Mouse (Mus musculus) forebrain, embryonic 10.5 days (tissue): ENCODE results near the gene Svs2. TPM values are rescaled to one million over a fixed set of nuclear protein-coding genes. Genes with fewer than 3 reads are reported as not detected.

Experiments
- DNase-seq: peaks from one replicate; pipeline ENCODE4 v3.0.0-alpha.2; 2017; ENCODE audit warnings: low spot score; ENCODE audit errors: extremely low spot score
- H3K27ac ChIP-seq: fragments of 300-500 bp; sonication (generic); 2 replicates; pipeline ENCODE4 v1.5.1; 2016; ENCODE audit warnings: mild to moderate bottlenecking
- H3K27me3 ChIP-seq: fragments of 300-500 bp; sonication (generic); 2 replicates; pipeline ENCODE4 v1.6.1; 2016; ENCODE audit warnings: mild to moderate bottlenecking; ENCODE audit not compliant: poor library complexity, severe bottlenecking
- H3K36me3 ChIP-seq: fragments of 300-500 bp; sonication (generic); replicated peaks from 2 replicates; pipeline ENCODE4 v1.6.1; 2016; ENCODE audit warnings: mild to moderate bottlenecking, moderate library complexity
- H3K4me1 ChIP-seq: fragments of 300-500 bp; sonication (generic); 2 replicates; pipeline ENCODE4 v1.6.1; 2016
- H3K4me3 ChIP-seq: fragments of 300-500 bp; sonication (generic); 2 replicates; pipeline ENCODE4 v1.5.1; 2016; ENCODE audit warnings: mild to moderate bottlenecking, moderate library complexity
- H3K9me3 ChIP-seq: fragments of 300-500 bp; sonication (generic); 2 replicates; pipeline ENCODE4 v1.6.1; 2016; ENCODE audit warnings: mild to moderate bottlenecking, moderate library complexity
- WGBS: fragments of 180-500 bp; shearing (Covaris S2); methylation state at CpG from one replicate; pipeline ENCODE4 v1.1.7; 2016; 5-methylcytosine and 5-hydroxymethylcytosine counted together
- polyA plus RNA-seq: library from polyadenylated mRNA; unstranded; fragments of >200 nt; fragmentation: Nextera tagmentation; extraction: Ambion mirVana; gene quantifications from 2 replicates; pipeline ENCODE4 v1.2.1, GENCODE M21; 2016

Svs2 gene
- polyA plus RNA-seq, 1 experiment from 2014 or later = not detected

DNA sequence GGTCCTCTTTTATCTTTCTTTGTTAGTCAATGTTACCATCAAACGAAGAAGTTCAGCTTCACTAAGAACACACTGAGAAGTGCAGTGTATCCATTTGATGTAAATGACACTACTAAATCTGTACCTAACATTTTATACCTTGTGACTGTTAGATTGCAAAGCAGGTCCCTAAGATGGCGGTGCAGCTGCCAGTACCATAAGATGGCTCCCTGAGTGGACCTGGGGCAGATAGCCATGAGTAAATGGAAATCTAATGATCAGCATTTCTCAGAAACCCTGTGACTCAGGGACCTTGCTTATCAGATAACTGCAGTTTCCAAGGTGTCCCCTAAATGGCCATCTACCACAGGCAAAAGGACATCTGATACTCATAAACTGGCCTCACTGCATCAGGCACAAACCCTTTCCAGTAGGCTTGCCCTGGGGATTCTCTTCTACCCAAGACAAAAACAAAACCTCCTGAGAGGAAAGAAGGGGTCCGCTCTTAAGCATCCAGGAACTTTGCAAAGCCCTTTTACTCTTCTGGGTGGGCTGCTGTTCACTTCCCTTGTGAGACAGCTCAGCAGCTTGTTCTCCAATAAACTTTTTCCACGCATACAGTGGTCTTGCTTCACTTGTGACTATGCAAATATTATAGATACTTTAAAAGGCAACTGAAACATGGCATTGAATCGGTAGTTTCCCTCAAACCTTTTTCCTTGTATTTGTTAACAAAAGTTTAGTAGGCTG lies 42.1 kb downstream of the Svs2 start:
- Histone ChIP-seq H3K4me3 (no peak overlapping the region), H3K9me3 (no peaks in the 10 kb centered on the region), H3K4me1 (no peaks in the 10 kb centered on the region), H3K36me3 (no peaks in the 10 kb centered on the region), H3K27ac (no peak overlapping the region), H3K27me3 (no peaks in the 10 kb centered on the region)
- DNase-seq = no peak
- 92% methylated on average over 5 of the region's 5 CpGs for WGBS

DNA sequence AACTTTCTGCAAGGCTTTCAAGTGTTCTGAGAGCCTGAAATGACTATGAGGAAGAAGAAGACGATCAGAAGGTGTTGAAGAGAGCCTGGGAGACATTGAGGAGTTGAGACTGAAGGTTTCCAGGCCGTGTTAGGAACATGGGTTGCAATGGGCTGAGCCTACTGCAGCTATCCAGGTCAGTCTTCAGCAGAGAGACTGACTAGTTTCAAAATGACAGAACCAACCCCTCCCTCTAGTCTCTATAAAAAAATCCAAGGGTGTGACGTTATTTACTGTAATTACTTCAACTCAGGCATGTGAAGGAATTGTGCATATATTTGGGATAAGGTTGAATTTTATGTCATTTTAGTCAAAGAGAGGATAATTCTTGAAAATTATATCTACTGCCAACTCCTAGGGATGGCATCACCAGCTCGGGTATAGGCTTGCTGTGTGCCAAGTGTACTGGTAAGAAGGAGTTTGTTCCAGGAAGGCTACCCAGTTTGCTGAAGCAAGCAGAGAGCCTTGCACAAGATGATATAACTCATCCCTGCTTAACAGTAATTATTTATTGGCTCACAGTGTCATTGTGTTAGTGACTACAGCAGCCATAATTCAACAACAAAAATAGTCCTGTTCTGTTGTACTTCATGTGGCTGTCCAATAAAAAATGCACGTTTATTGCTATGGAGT lies 43.2 kb downstream of the Svs2 start:
- Histone ChIP-seq H3K36me3 (no peaks in the 10 kb centered on the region), H3K27me3 (no peaks in the 10 kb centered on the region), H3K9me3 (no peaks in the 10 kb centered on the region), H3K4me3 (no peak overlapping the region), H3K27ac (no peak overlapping the region), H3K4me1 (no peaks in the 10 kb centered on the region)
- 89% methylated on average over 5 of the region's 5 CpGs for WGBS
- no peak for DNase-seq

DNA sequence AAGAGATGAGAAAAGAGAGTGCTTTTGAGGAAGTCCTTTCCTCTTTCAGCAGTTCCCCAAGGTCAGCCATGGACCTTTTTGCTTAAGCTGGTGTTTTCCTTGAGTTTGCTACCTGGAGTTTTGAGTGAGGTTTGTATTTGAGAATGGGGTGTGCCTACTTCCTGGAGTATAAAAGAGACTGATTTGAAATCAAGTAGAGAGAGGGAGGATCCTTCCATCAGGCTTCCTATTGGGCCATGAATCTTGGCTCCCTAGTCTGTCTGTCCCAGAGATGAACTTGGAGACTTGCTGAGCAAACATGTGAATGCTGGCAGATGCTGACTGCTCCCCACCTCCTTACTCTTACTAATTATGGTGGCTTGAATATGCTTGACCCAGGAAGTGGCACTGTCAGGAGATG lies 46.0 kb downstream of the Svs2 start:
- no peak overlapping the region for H3K4me3 ChIP-seq
- no peak for DNase-seq
- H3K27ac ChIP-seq = no peak overlapping the region
- no peaks in the 10 kb centered on the region for H3K9me3 ChIP-seq
- no peaks in the 10 kb centered on the region for H3K4me1 ChIP-seq
- H3K36me3 ChIP-seq = no peaks in the 10 kb centered on the region
- H3K27me3 ChIP-seq = no peaks in the 10 kb centered on the region

DNA sequence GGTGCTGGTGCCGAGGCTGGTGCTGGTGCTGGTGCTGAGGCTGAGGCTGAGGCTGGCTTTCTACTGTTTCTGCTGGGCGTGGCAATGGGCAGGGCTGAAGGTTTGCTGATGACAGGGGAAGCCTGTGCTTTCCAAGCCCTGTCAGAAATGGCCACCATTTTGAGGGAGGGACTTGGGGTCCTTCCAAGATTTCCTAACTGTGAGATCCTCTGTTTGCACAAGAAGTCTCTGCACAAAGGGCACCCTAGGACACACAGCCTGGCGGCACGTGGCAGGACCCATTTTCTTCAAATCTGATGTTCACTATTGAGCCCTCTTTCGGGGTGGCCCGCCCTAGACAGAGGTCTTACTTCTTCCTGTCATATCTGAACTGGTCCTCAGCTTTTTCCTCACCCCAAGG lies 47.7 kb downstream of the Svs2 start, which contains the start of gene Wfdc12:
Gene Wfdc12, minus strand, starts transcription at position 33 of the 400 bp plus-strand sequence.
- H3K36me3 ChIP-seq = no peaks in the 10 kb centered on the region
- DNase-seq = no peak
- 85% methylated on average over 6 of the region's 6 CpGs for WGBS
- H3K4me3 ChIP-seq = no peak within 1 kb of the TSS
- H3K27me3 ChIP-seq = no peaks in the 10 kb centered on the region
- no peak within 1 kb of the TSS for H3K27ac ChIP-seq
- H3K9me3 ChIP-seq = no peaks in the 10 kb centered on the region
- no peaks in the 10 kb centered on the region for H3K4me1 ChIP-seq

DNA sequence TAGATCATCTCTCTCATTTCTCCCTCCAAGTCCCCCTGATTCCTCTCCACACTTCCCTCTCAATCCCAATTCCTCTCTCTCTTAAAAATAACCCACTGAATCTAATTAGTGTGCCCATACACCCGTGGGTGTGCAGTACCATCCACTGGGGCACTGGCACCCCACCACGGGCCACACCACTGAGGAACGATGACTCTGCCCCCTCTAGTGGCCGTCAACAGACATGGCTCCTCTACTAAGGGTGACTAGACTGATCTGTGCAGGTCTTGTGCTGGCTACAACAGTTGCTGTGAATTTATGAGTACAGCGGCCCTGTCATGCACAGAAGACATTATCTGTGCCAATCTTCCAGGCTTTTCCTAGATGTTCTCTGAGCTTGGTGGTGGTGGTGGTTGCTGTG lies 49.5 kb downstream of the Svs2 start:
- no peak overlapping the region for H3K4me3 ChIP-seq
- no peaks in the 10 kb centered on the region for H3K9me3 ChIP-seq
- no peak overlapping the region for H3K27ac ChIP-seq
- no peak for DNase-seq
- no peaks in the 10 kb centered on the region for H3K36me3 ChIP-seq
- peaks cover 9% of the 10 kb centered on the region for H3K4me1 ChIP-seq
- no peaks in the 10 kb centered on the region for H3K27me3 ChIP-seq
- 31% methylated on average over 5 of the region's 5 CpGs for WGBS

Other genes starting within 250 kb of the Svs2 start
- 308 and 317 TPM in 2 replicates for gene Ywhab, start 243.5 kb downstream of the Svs2 start, polyA plus RNA-seq
- gene Pabpc1l, start 213.0 kb downstream of the Svs2 start, polyA plus RNA-seq = 1.5 and 1.6 TPM in 2 replicates
- gene Stk4, start 168.1 kb downstream of the Svs2 start, polyA plus RNA-seq = 38.8 and 39.8 TPM in 2 replicates
- gene Tomm34, start 167.3 kb downstream of the Svs2 start, polyA plus RNA-seq = 59.4 and 59.9 TPM in 2 replicates
- not detected in 2 replicates for gene Kcns1, start 67.4 kb downstream of the Svs2 start, polyA plus RNA-seq
- not detected in 2 replicates for gene Wfdc5, start 55.7 kb downstream of the Svs2 start, polyA plus RNA-seq
- not detected in 2 replicates for gene Wfdc12, start 47.9 kb downstream of the Svs2 start, polyA plus RNA-seq
- not detected in 2 replicates for gene Wfdc15a, start 38.3 kb downstream of the Svs2 start, polyA plus RNA-seq
- gene Wfdc15b, start 16.8 kb downstream of the Svs2 start, polyA plus RNA-seq = not detected in 2 replicates
- gene Svs3b, start 18.2 kb upstream of the Svs2 start, polyA plus RNA-seq = not detected in 2 replicates
- gene Svs4, start 40.0 kb upstream of the Svs2 start, polyA plus RNA-seq = not detected in 2 replicates
- not detected in 2 replicates for gene Svs3a, start 50.8 kb upstream of the Svs2 start, polyA plus RNA-seq
- not detected in 2 replicates for gene Svs6, start 78.3 kb upstream of the Svs2 start, polyA plus RNA-seq
- not detected in 2 replicates for gene Svs5, start 94.3 kb upstream of the Svs2 start, polyA plus RNA-seq
- gene Slpi, start 150.6 kb upstream of the Svs2 start, polyA plus RNA-seq = 0.22 and 0.36 TPM in 2 replicates
- not detected in 2 replicates for gene Rbpjl, start 164.7 kb upstream of the Svs2 start, polyA plus RNA-seq
- gene Matn4, start 166.7 kb upstream of the Svs2 start, polyA plus RNA-seq = not detected in 2 replicates
- 19.6 and 22.7 TPM in 2 replicates for gene Sdc4, start 205.4 kb upstream of the Svs2 start, polyA plus RNA-seq
- 57.9 and 59.5 TPM in 2 replicates for gene Sys1, start 218.5 kb upstream of the Svs2 start, polyA plus RNA-seq
- gene Gm20458, start 222.5 kb upstream of the Svs2 start, polyA plus RNA-seq = 2.0 and 3.0 TPM in 2 replicates
- not detected in 2 replicates for gene Trp53tg5, start 235.3 kb upstream of the Svs2 start, polyA plus RNA-seq
- 3.1 and 4.8 TPM in 2 replicates for gene Dbndd2, start 247.6 kb upstream of the Svs2 start, polyA plus RNA-seq